Mouse (Mus musculus) limb, embryonic 10.5 days (tissue): ENCODE measurements around the gene Mis12. TPM values are rescaled to one million over a fixed set of nuclear protein-coding genes. Genes with fewer than 3 reads are reported as not detected.
A peak's percentile ranks its signal among the peaks of the same experiment; 100 is the strongest.

Source experiments
- DNase-seq: peaks from one replicate; pipeline ENCODE4 v3.0.0-alpha.2; 2017; ENCODE audit warnings: low spot score
- H3K27ac ChIP-seq: fragments of 300-500 bp; sonication (generic); 2 replicates; pipeline ENCODE4 v1.5.1; 2016; ENCODE audit warnings: mild to moderate bottlenecking
- H3K27me3 ChIP-seq: fragments of 300-500 bp; sonication (generic); 2 replicates; pipeline ENCODE4 v1.6.1; 2016; ENCODE audit warnings: low read depth, mild to moderate bottlenecking; ENCODE audit not compliant: poor library complexity, severe bottlenecking
- H3K36me3 ChIP-seq: fragments of 300-500 bp; sonication (generic); 2 replicates; pipeline ENCODE4 v1.6.1; 2016; ENCODE audit warnings: mild to moderate bottlenecking, moderate library complexity
- H3K4me1 ChIP-seq: fragments of 300-500 bp; sonication (generic); 2 replicates; pipeline ENCODE4 v1.6.1; 2016
- H3K4me3 ChIP-seq: fragments of 300-500 bp; sonication (generic); 2 replicates; pipeline ENCODE4 v1.5.1; 2016; ENCODE audit warnings: mild to moderate bottlenecking, moderate library complexity
- H3K9me3 ChIP-seq: fragments of 300-500 bp; sonication (generic); replicated peaks from 2 replicates; pipeline ENCODE4 v1.6.1; 2016; ENCODE audit warnings: mild to moderate bottlenecking
- WGBS: fragments of 180-500 bp; shearing (Covaris S2); methylation state at CpG from one replicate; pipeline ENCODE4 v1.1.7; 2016; 5-methylcytosine and 5-hydroxymethylcytosine counted together
- polyA plus RNA-seq: library from polyadenylated mRNA; unstranded; fragments of >200 nt; fragmentation: Nextera tagmentation; extraction: Ambion mirVana; gene quantifications from 2 replicates; pipeline ENCODE4 v1.2.1, GENCODE M21; 2016

Mis12 gene
- 56.2 and 65.1 TPM in 2 replicates for polyA plus RNA-seq

DNA sequence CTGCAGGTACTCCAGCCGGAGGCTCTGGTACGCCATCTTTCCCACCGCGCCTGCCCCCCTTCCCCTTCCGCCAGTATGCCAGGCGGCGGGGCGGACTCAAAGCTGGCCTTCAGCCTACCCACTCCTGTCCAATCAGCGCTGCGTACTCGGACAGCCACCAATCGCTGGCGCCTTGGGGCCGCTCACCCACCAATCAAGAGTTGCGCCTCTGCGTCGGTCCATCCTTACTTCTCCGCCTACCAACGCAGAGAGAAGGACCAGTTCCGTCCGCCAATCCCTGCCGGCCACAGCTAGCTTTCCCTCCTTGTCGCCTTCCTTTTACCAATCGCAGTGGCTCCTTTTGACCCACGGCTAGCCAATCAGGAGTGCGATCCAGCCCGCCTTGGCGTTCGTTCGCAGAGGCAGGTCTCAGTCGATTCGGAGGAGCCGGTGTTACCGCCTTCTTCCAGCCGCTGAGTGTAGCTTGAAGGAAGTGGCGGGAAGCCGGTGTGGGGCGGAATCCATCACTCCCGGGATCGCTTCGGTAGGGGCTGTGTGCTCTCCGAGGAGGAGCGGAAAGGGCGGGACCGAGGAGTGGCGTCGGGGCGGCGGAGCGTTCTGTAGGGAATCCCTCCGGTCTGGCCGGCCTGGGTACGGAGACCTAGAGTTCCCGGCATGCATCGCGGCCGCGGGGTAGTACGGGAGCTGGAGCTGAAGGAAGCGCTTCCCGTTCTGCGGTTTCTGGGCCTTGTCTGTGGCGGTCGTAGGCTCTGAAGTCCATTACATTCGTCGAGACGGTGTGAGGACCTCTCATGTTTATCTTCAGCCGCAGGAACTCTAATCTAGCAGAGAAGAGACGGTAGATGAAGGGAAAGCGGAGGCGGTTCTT, at the start of gene Mis12, which contains the start of gene Derl2:
Gene Mis12 (plus strand): TSS at position 411 of the 868 bp plus-strand sequence.
Gene Derl2 (minus strand): TSS at position 641 of the 868 bp plus-strand sequence.
- peak within 1 kb of the TSS; percentile 96 for H3K27ac ChIP-seq
- peaks cover 47% of the 10 kb centered on the region for H3K36me3 ChIP-seq
- H3K4me1 ChIP-seq: peaks cover 23% of the 10 kb centered on the region
- H3K27me3 ChIP-seq: no peaks in the 10 kb centered on the region
- H3K9me3 ChIP-seq: no peaks in the 10 kb centered on the region
- under 1% methylated on average over 71 of the region's 71 CpGs for WGBS
- peak within 1 kb of the TSS; percentile 79 for H3K4me3 ChIP-seq
- peak; percentile 96 for DNase-seq

DNA sequence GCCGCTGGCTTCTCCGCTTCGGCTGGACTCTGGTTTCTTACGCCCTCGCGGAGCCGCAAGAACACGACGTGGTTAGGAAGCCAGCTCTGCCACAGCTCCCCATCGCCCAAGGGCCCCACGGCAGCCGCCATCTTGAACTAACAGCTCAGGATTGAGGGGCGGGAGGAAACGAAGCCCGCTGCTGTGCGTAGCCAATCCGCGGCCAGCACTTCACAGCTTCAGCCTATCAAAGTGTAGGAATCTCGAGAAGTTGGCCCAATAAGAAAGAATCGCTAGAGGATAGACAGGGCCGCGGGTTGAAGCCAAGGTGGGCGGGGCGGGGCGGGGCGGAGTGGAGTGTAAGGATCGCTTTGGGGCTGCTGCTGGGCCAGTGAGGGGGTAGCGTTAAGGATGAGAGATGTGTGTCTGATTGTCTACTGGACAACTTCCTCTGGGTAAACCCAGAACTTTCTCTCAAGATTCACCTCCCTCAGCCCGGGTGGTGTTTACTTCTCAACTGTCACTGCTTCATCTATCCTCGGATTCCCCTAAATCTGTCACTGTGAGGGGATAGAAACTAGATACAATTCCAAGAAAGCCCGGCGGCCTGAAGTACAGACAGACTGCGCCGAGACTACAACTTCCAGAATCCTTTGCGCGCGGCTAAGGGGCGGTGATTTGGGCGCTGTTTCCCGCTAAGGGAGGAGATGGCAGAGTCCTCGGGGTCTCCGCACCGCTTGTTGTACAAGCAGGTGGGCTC, 49.4 kb upstream of the Mis12 start, which contains the start of the genes Nup88 and Rpain:
Gene Nup88 (minus strand): TSS at position 153 of the 739 bp plus-strand sequence.
Gene Rpain (plus strand): TSS at position 393 of the 739 bp plus-strand sequence.
- Histone ChIP-seq H3K36me3 (peaks cover 54% of the 10 kb centered on the region), H3K4me1 (peaks cover 16% of the 10 kb centered on the region; the same call in 1 of the 2 replicates), H3K27ac (peak within 1 kb of the TSS; percentile 94), H3K27me3 (no peaks in the 10 kb centered on the region), H3K9me3 (no peaks in the 10 kb centered on the region), H3K4me3 (peak within 1 kb of the TSS; percentile 91)
- DNase-seq: peak; percentile 93
- under 1% methylated on average over 43 of the region's 43 CpGs for WGBS

DNA sequence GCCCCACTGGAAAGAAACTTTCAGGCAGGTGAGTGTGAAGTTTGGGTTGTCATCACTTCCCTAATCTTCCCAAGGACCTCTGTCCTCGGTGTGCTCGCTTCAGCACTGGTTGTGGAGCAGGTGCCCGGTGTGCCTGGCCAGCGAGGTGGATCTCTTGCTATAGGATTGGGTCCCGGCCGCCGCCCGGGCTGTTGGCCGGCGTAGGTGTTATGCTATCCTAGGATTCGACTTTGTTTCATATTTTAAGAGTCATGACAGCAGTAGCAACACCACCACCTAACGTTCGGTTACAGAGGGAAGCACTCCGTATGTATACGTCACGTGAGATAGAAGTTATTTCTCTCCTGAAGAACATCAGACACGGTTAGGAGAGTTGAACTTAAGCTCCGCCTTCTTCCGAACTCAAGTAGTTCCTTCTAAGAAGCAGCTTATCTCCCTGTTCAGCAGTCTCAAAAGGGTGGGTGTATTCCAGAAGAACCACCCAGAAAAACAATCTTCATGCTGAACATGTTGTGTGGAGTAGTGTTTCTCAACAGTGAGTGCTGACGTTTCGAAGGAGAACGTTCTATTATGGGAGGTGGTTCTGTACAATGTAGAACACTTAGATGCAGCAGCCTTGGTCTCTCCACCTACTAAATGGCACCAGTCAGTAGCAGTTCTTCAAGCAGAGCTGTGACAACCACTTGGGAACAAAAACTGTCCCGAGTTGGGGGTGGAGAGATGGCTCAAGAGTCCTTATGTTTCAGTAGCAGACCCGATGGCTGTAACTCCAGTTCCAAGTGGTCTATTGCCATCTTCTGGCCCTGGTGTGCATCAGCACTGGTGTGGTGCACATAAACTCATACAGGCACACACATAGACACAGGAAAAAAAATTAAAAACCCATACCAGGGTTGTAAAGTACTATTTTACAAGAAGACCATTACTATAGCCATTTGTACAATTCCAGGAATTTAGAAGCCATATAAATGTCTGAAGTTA, 48.6 kb upstream of the Mis12 start:
- peaks cover 54% of the 10 kb centered on the region for H3K36me3 ChIP-seq
- peak overlapping the region; percentile 91 for H3K4me3 ChIP-seq
- H3K9me3 ChIP-seq: no peaks in the 10 kb centered on the region
- DNase-seq: no peak
- H3K27me3 ChIP-seq: no peaks in the 10 kb centered on the region
- 20% methylated on average over 24 of the region's 24 CpGs for WGBS
- peak overlapping the region; percentile 94 for H3K27ac ChIP-seq
- peaks cover 16% of the 10 kb centered on the region; the same call in 1 of the 2 replicates for H3K4me1 ChIP-seq

DNA sequence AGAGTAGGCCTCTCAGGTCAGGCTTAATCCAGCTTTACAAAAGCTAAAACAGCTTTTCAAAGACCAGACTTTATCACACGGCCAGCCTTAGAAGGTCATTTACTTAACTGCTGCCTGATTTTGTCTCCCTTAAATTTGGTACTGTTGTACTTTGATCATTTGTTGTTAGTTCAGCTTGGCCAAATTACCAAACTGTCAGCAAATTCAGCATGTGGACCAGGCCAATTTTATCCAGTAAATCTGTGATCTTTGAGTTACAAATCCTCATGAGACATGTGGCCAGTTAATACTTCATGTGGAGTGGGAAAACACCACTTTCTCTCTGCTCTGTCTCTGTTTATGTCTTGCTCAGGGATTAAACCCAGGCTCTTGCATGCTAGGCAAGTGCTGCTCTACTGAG, 46.8 kb upstream of the Mis12 start:
- no peak overlapping the region for H3K27ac ChIP-seq
- no peaks in the 10 kb centered on the region for H3K27me3 ChIP-seq
- H3K4me3 ChIP-seq: no peak overlapping the region
- no peak for DNase-seq
- peaks cover 59% of the 10 kb centered on the region for H3K36me3 ChIP-seq
- H3K9me3 ChIP-seq: no peaks in the 10 kb centered on the region
- H3K4me1 ChIP-seq: peaks cover 16% of the 10 kb centered on the region; the same call in 1 of the 2 replicates
- WGBS: 78% methylated on average over 1 of the region's 1 CpGs

- no peak overlapping the region for H3K4me3 ChIP-seq
- H3K27me3 ChIP-seq: no peaks in the 10 kb centered on the region
- no peaks in the 10 kb centered on the region for H3K9me3 ChIP-seq
- H3K27ac ChIP-seq: no peak overlapping the region
- H3K36me3 ChIP-seq: peaks cover 71% of the 10 kb centered on the region
- H3K4me1 ChIP-seq: peaks cover 11% of the 10 kb centered on the region; the same call in 1 of the 2 replicates
- 78% methylated on average over 4 of the region's 4 CpGs for WGBS
- DNase-seq: no peak
These were observed 45.5 kb upstream of the Mis12 start for GRCm38 (mm10) chr11:70973947-70974346.

DNA sequence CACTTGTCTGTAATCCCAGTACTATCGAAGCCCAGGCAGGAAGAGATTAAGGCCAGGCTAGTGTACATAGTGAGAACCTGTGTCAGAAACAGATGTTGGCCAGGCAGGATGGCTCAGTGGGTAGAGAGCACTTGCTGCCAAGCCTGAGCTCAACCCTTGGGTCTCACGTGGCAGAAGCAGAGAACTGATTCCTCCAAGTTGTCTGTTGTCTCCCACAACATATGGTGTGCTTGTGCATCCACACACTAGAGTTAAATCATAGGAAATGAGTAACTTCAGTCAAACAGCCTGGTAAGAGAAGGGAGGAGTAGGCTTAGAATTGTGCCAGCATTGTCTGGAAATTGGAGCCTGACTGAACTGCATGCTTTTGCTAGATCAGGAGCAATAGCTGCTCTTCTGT, 44.2 kb upstream of the Mis12 start:
- Histone ChIP-seq H3K9me3 (no peaks in the 10 kb centered on the region), H3K36me3 (peaks cover 84% of the 10 kb centered on the region), H3K4me3 (no peak overlapping the region), H3K27ac (no peak overlapping the region), H3K4me1 (peaks cover 7% of the 10 kb centered on the region; the same call in 1 of the 2 replicates), H3K27me3 (no peaks in the 10 kb centered on the region)
- WGBS: 82% methylated on average over 2 of the region's 2 CpGs
- no peak for DNase-seq

DNA sequence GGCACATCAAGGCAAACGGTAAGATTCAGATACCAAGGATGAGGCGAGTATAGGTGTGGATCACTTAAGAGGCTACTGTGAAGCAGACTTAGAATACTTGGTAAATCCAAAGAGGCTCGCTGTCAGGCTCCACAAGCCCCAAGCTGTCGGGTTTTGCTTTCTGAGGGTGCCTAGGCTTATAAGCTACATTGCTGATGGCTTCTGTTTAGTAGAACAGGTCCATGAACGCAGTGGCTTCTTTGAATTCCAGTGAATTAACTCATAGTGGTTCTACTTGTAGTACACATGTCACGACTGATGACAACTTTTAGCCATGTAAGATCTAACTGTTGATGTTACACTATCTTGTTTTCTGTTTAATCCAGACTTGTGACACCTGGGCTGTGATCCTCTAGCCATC, 42.1 kb upstream of the Mis12 start:
- no peak overlapping the region for H3K4me3 ChIP-seq
- no peak for DNase-seq
- WGBS: 86% methylated on average over 6 of the region's 6 CpGs
- H3K4me1 ChIP-seq: peaks cover 12% of the 10 kb centered on the region
- H3K27me3 ChIP-seq: no peaks in the 10 kb centered on the region
- no peaks in the 10 kb centered on the region for H3K9me3 ChIP-seq
- no peak overlapping the region for H3K27ac ChIP-seq
- peaks cover 92% of the 10 kb centered on the region for H3K36me3 ChIP-seq

DNA sequence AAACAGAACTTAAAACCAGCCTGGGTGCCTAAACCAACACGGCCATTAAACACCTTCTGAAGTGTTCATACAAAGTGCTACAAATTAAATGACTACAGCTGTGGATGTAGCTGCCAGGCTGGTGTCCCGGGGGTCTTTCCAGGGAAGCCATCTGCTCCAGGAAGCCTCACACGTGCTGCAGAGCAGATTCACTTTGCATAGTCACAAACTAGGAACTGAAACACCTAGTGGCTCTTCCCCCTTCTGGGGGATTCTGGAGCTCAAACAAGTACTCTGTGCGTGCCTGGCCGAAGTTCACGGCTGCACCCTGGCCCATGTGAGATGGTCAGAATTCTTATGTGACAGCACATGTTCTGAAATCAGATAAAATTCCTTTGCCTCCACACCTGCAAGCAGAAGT, 39.2 kb upstream of the Mis12 start:
- no peak for DNase-seq
- Histone ChIP-seq H3K4me1 (peaks cover 12% of the 10 kb centered on the region), H3K36me3 (peaks cover 80% of the 10 kb centered on the region), H3K27ac (no peak overlapping the region), H3K9me3 (no peaks in the 10 kb centered on the region), H3K27me3 (no peaks in the 10 kb centered on the region), H3K4me3 (no peak overlapping the region)
- WGBS: 93% methylated on average over 6 of the region's 6 CpGs

GRCm38 (mm10) chr11:70980751-70981510, 38.5 kb upstream of the Mis12 start:
- peak overlapping the region; percentile 99 for H3K4me3 ChIP-seq
- peaks cover 80% of the 10 kb centered on the region for H3K36me3 ChIP-seq
- H3K27ac ChIP-seq: no peak overlapping the region
- peaks cover 12% of the 10 kb centered on the region for H3K4me1 ChIP-seq
- H3K9me3 ChIP-seq: no peaks in the 10 kb centered on the region
- DNase-seq: no peak
- WGBS: 94% methylated on average over 14 of the region's 14 CpGs
- no peaks in the 10 kb centered on the region for H3K27me3 ChIP-seq

GRCm38 (mm10) chr11:70982030-70982429, 37.4 kb upstream of the Mis12 start:
- DNase-seq: no peak
- Histone ChIP-seq H3K27ac (peak overlapping the region; percentile 92), H3K9me3 (no peaks in the 10 kb centered on the region), H3K36me3 (peaks cover 80% of the 10 kb centered on the region), H3K4me3 (peak overlapping the region; percentile 99), H3K27me3 (no peaks in the 10 kb centered on the region), H3K4me1 (peaks cover 12% of the 10 kb centered on the region)
- WGBS: 14% methylated on average over 12 of the region's 12 CpGs

DNA sequence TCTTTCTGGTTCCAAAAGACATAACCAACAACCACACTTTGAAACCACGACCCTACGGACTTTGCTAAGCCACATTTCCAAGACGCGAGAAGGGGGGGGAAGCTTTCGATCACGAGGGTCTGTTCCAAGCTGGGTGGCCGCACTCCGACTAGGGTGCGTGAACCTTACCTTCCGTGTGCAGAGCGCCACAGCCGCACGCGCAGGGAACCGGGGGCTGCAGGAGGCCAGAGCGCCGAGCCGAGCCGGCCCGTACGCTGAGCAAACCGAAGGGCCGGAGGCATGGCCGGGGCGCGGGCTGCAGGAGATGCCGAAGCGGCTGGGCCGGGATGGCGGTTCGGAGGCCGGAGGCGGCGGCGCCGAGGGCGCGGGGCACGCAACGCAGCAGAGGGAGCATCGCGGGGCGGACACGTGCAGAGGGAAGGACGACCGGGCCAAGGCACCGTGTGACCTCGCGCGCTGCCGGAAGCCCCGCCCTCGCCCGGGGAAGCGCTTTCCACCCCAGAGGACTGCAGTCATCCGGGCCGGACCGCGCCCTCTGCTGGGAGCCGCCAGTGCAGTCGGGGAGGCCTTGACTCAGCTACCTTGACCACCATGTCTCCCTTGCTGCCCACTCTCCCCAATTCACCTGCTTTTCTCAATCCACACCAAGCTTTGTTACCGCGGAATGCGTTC, 36.7 kb upstream of the Mis12 start, which contains the start of gene C1qbp:
Gene C1qbp (minus strand): TSS at position 470 of the 672 bp plus-strand sequence.
- peaks cover 12% of the 10 kb centered on the region for H3K4me1 ChIP-seq
- DNase-seq: peak; percentile 98
- H3K4me3 ChIP-seq: peak within 1 kb of the TSS; percentile 99
- no peaks in the 10 kb centered on the region for H3K9me3 ChIP-seq
- WGBS: under 1% methylated on average over 64 of the region's 64 CpGs
- peak within 1 kb of the TSS; percentile 92 for H3K27ac ChIP-seq
- H3K27me3 ChIP-seq: no peaks in the 10 kb centered on the region
- peaks cover 80% of the 10 kb centered on the region for H3K36me3 ChIP-seq
